Mouse (Mus musculus) telencephalon, adult 2 months (tissue): ENCODE measurements around the gene Sirpb1a.
"Not testable (repeated sequence)": the region's sequence is repeated elsewhere in the genome, so short reads cannot be mapped to it uniquely, and the experiment has no call there.

Source experiments
- DNase-seq: peaks from one replicate; pipeline ENCODE4 v3.0.0-alpha.2; 2011; ENCODE audit warnings: low read depth, low spot score

The Sirpb1a gene

DNA sequence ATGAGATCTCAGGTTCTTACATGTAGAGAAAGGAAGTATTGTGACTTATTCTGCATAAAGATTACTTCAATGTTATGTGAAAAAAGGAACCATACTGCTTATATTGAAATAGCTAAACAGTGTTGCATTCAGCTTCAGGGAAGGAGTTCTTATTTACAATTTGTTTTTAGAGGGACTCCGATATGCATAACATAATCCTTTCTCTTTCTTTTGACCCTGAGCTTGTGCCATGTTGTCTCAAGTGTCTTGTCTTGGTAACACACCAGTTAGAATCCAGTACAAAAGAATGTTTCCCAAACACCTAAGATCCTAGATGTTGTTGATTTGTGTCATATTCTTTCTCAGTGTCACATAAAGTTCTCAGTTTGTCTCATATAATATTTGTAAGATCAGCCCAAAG, at the start of gene Sirpb1a:
Sirpb1a (minus strand) TSS at position 74 of the 400 bp plus-strand sequence.
- not testable (repeated sequence) for DNase-seq

DNA sequence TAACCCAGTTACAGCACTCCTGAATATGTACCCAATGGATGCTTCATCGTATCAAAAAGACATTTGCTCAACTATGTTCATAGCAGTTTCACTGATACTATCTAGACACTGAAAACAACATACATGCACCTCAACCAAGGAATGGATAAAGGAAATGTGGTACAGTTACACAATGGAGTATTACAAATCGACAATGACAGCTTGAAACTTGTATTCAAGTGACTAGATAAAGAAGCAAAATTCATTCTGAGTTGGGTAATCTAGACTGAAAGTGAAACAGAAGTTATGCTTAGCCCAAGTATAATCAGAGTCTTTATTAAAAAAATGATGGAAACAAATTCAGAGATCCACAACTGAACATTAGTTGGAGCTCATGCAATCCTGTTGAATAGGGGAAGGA, 48.5 kb upstream of the Sirpb1a start:
- not testable (repeated sequence) for DNase-seq

DNA sequence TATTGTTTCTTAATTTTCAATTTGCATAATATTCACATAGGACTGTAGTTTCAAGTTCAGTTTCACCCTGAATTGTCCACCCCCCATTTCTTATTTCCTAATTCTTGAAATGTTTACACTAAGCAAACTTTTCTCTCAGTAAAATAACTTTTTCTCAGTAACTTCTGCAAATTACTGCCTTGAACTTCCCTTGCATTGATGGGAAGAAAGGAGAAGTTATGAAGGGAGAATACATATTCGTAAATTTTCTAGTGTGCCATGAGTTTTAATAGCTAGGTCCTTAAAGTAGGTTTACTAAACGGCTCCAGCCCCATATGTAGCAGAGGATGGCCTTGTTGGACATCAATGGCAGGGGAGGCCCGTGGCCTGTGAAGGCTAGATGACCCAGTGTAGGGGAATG, 43.8 kb upstream of the Sirpb1a start:
- not testable (repeated sequence) for DNase-seq

DNA sequence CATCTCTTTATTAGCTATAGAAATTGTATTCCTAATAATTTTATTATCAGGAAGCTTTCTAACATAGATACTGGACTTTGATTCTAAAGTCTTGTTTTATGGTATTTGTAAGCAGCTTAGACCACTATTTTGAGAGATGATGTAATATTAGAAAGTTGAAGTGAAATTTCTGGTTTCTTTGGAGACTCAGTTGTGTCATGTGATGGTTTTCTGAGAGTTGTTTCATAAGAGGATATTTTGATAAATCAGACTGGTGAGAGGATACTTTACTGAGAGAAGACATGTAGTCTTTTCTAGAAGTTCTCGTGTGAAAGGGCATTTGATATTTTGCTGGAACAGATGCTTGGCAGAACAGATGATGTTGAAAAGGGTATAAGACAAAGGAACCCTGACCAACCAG, 17.6 kb upstream of the Sirpb1a start:
- DNase-seq = not testable (repeated sequence)

DNA sequence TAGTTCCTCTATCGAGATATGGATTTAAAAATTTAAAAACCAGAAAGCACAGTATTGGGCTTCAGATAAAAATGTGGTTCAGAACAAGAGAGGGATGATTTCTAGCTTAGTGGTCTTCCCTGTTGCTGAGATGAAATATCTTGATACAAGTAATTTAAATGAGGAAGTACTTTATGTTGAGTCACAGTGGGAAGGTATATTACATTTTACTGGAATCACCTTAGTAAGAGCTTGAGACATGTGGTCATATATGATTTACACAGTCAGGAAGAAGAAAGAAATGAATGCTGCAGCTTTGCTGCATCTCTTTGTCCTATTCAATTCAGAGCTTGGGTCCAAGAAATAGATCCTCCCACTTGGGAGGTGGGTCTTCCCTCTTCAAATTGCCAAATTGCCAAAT, 13.5 kb upstream of the Sirpb1a start:
- not testable (repeated sequence) for DNase-seq

DNA sequence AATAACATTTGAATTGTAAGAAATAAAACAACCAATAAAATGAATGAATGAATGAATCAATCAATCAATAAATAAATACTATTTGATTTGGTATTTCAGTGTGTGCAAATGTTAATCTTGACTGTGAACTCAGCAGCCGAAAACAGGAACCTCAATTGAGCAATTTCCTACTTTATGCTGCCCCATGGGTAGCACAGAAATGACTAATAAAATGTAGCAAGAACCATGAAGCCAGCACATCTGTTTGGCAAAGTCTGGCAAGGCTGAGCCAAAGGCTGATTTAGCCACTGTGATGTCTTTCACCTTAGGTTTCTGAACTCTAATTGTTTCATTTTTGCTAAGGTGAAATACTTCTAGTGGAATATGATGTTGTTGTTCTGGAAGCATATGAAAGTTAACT, 1.6 kb upstream of the Sirpb1a start:
- no peak for DNase-seq

DNA sequence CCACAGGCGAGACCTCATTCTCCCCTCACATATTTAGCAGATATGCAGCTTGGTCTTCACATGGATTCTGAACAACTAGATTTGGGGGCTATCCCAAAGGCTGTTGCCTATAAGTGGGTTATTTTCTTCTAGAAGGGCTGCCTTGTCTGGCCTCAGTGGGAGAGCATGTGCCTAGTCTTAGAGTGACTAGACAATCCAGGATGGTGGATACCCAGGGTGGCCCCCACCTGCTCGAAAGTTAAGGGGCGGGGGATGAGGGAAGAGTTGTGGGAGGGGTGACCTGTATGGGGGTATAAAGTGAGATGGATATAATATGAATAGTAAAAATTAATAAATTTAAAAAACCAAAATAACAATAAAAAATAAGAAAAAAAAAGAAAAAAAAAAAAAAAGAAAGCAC, 70.6 kb downstream of the Sirpb1a start:
- DNase-seq = not testable (repeated sequence)

DNA sequence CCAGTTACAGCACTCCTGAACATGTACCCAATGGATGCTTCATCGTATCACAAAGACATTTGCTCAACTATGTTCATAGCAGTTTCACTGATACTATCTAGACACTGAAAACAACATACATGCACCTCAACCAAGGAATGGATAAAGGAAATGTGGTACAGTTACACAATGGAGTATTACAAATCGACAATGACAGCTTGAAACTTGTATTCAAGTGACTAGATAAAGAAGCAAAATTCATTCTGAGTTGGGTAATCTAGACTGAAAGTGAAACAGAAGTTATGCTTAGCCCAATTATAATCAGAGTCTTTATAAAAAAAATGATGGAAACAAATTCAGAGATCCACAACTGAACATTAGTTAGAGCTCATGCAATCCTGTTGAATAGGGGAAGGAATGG, 76.0 kb downstream of the Sirpb1a start:
- DNase-seq = not testable (repeated sequence)

DNA sequence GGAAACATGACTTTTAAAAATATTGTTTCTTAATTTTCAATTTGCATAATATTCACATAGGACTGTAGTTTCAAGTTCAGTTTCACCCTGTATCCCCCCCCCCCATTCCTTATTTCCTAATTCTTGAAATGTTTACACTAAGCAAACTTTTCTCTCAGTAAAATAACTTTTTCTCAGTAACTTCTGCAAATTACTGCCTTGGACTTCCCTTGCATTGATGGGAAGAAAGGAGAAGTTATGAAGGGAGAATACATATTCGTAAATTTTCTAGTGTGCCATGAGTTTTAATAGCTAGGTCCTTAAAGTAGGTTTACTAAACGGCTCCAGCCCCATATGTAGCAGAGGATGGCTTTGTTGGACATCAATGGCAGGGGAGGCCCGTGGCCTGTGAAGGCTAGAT, 80.7 kb downstream of the Sirpb1a start:
- not testable (repeated sequence) for DNase-seq

DNA sequence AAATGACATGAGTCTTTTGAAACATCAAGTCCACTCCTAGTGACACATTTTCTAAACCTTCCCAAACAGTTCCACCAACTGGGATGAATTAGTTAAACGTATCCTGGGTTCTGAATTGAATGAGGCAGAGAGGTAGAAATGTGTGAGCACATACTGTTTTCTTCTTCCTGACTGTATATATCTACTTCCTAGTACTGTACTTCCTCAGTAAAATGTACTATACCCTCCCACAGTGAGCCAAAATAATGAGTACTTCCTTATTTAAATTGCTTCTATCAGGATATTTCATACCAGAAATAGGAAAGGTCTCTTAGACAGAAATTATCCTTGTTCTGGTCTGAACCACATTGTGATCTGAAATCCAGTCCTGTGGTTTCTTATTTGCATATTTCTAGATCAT, 86.0 kb downstream of the Sirpb1a start:
- DNase-seq = no peak

DNA sequence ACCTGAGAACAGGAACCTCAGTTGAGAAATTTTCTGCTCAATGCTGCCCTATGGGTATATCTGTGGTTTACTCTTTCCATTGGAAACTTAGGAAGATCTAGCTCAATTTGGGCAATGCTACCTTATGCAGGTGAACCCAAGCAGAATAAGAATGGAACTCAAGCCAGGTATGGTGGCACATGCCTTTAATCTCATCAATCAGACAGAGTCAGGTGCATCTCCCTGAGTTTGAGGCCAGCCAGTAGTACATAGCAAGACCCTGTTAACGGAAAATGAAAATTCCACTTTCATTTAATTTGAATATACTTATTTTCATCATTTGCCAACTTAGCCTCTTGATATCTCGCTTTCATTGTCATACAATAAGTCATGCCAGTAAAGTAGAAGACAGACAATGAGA, 92.1 kb downstream of the Sirpb1a start:
- DNase-seq = no peak

DNA sequence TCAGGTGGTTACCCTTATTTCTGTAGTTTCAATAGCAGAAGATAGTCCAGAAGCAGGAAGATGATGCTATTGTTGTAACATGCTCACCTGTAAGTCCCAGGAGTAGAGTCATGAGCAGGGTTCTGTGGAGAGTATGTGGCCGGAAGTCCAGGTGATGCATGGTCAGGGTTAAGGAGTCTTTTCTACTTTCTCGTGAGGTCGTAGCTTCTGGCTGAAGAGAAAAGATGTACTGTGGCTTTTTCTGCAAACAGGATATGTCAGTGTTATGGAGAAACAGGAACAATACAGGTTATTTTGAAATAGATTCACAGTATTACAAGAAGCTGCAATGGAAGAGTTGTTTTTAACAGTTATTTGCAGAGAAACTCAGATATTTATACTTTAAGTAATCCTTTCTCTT, 94.3 kb downstream of the Sirpb1a start, which contains the start of gene Gm9733:
Gm9733 (minus strand) TSS at position 240 of the 400 bp plus-strand sequence.
- DNase-seq = no peak

DNA sequence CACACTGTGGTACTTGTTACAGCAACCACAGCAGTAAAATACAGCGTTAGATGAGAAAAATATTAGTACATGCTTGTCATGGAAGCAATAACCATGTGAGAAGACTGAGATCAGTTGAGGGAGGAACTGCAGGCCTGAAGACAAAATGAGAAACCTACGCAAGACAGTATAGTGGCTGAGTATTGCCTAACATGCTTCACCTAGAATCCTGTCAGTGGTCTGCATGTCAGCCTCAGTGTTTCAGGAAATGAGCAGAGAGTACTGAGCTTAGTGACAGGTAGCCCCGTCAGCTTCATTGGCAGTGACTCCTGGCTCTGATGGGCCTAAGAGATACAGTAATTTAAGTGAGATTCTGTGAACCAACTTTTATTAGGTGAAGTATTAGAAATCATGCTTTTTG, 94.8 kb downstream of the Sirpb1a start:
- no peak for DNase-seq

DNA sequence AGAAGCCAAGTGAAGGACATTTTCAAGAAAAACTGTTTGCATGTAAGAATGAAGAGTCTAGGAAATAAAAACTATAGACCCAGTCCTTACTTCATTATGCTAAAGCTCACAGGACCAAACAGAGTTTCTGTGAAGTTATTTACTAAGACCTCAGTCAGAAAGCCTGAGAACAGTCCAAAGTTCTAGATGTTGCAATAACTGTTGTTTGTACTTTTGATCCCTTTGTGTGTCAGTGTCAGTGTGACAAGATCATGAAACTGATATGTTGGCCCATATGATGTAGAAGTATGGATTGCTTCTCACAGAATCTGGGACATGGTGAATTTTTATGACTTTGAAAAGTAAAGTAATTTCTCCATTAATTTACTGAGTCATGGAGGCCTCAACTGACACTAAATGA, 96.8 kb downstream of the Sirpb1a start:
- DNase-seq = no peak
